Mouse (Mus musculus) olfactory bulb, adult 2 months (tissue): ENCODE results near the gene Ecel1.

Source experiments
- CTCF ChIP-seq: fragments of 200-500 bp; IDR thresholded peaks from 2 replicates; pipeline ENCODE4 v1.5.1; 2012; ENCODE audit warnings: low read depth, mild to moderate bottlenecking, low read length, moderate library complexity; ENCODE audit not compliant: insufficient read depth
- POLR2A ChIP-seq: fragments of 200-500 bp; IDR thresholded peaks from 2 replicates; pipeline ENCODE4 v1.6.1; 2012; ENCODE audit warnings: mild to moderate bottlenecking, low read depth, low read length, moderate library complexity; ENCODE audit not compliant: insufficient read depth

DNA sequence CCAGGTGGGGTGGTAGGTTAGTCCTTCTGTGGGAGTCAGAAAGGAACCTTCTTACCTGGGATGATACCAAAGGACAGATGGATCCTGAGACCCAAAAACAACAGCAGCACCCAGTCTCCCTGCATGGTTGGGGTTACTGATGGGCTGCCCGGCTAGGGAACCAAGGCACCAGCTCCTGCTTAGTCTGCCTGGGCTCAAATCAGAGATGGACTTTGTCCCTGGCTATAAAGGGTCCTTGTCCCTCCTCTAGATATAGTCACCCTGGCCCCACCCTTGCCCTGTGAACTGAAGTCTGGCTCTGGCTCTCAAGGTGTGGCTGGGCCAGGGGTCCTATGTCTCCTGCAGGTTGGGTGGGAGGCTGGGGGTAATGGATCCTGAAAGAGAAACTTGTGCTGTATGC lies 54.9 kb downstream of the Ecel1 start, which contains the start of gene Alpi:
- TF ChIP-seq POLR2A (no peak), CTCF (no peak)
